Mouse (Mus musculus) C2C12 (cell line): Measurements from ENCODE around the gene Fbxw2. TPM values are rescaled to one million over a fixed set of nuclear protein-coding genes. Genes with fewer than 3 reads are reported as not detected.
"Not testable (repeated sequence)": the region's sequence is repeated elsewhere in the genome, so short reads cannot be mapped to it uniquely, and the experiment has no call there.

ENCODE experiments used
- H3K27me3 ChIP-seq: one replicate; pipeline ENCODE4 v1.6.1; 2011; ENCODE audit not compliant: control insufficient read depth, insufficient read depth, insufficient read length
- H3K36me3 ChIP-seq: one replicate; pipeline ENCODE4 v1.6.1; 2011; ENCODE audit not compliant: control insufficient read depth, insufficient read depth
- H3K4me3 ChIP-seq: one replicate; pipeline ENCODE4 v1.5.1; 2011; ENCODE audit warnings: mild to moderate bottlenecking, control low read depth; ENCODE audit not compliant: poor library complexity, insufficient read depth, severe bottlenecking
- H3K79me2 ChIP-seq: one replicate; pipeline ENCODE4 v1.6.1; 2011; ENCODE audit not compliant: control insufficient read depth, insufficient read depth
- H3K79me3 ChIP-seq: one replicate; pipeline ENCODE4 v1.6.1; 2011; ENCODE audit warnings: low read depth, control low read depth
- H3ac ChIP-seq: one replicate; pipeline ENCODE3; 2011; ENCODE audit warnings: low read depth; ENCODE audit not compliant: control insufficient read depth, insufficient read length
- CEBPB ChIP-seq: IDR thresholded peaks from one replicate; pipeline ENCODE4 v1.6.1; 2011; ENCODE audit warnings: low read depth, mild to moderate bottlenecking, control low read depth, moderate library complexity
- CTCF ChIP-seq: IDR thresholded peaks from one replicate; pipeline ENCODE4 v1.5.1; 2011; ENCODE audit not compliant: control insufficient read depth, insufficient read depth, insufficient read length
- FOSL1 ChIP-seq: IDR thresholded peaks from one replicate; pipeline ENCODE4 v1.8.0; 2011; ENCODE audit warnings: mild to moderate bottlenecking, low read length; ENCODE audit not compliant: poor library complexity, insufficient read depth, severe bottlenecking
- MAX ChIP-seq: IDR thresholded peaks from one replicate; pipeline ENCODE4 v1.6.1; 2011; ENCODE audit warnings: mild to moderate bottlenecking, control low read depth
- MYOD1 ChIP-seq: IDR thresholded peaks from one replicate; pipeline ENCODE4 v1.6.1; 2011; ENCODE audit warnings: low read depth; ENCODE audit not compliant: control insufficient read depth, insufficient read length
- MYOG ChIP-seq: IDR thresholded peaks from one replicate; pipeline ENCODE4 v1.6.1; 2011; ENCODE audit not compliant: control insufficient read depth, insufficient read length; ENCODE audit errors: extremely low read depth
- USF1 ChIP-seq: IDR thresholded peaks from one replicate; pipeline ENCODE4 v1.6.1; 2011; ENCODE audit warnings: low read depth, mild to moderate bottlenecking, control low read depth, moderate library complexity
- polyA plus RNA-seq: library from polyadenylated mRNA; unstranded; fragments of >200 nt; fragmentation: generic; extraction: Trizol; gene quantifications from one replicate; pipeline ENCODE4 v1.2.1, GENCODE M21; 2012; ENCODE audit warnings: missing spikeins

Fbxw2 gene
- polyA plus RNA-seq, 1 experiment = 43.7 TPM

DNA sequence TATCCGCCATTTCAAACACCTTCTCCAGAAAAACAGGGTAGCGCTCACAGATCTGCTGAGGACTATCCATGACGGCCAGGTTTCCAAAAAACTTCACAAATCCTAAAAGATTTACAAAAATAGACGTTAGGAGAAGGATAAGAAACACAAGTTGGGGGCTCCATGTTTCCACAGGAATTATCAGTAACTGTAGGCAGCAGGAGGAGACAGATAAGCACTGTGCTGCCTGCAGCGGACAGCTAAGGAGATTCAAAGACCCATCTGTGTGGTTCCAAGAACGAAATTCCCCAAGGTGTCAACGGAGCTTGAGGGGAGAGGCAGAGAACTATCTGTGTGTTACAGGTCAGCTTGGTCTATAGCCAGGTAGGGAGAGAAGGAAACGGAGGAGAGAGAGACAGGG, 31.6 kb upstream of the Fbxw2 start:
- H3K27me3 ChIP-seq = no peaks in the 10 kb centered on the region
- no peaks in the 10 kb centered on the region for H3K79me3 ChIP-seq
- no peak for TF ChIP-seq MYOG
- TF ChIP-seq MYOD1 = no peak
- no peak for TF ChIP-seq MAX
- no peak for TF ChIP-seq CEBPB
- no peak for TF ChIP-seq CTCF
- no peak for TF ChIP-seq USF1
- no peak for TF ChIP-seq FOSL1
- H3K36me3 ChIP-seq = peaks cover 91% of the 10 kb centered on the region
- no peak overlapping the region for H3ac ChIP-seq
- H3K4me3 ChIP-seq = no peak overlapping the region
- no peaks in the 10 kb centered on the region for H3K79me2 ChIP-seq

DNA sequence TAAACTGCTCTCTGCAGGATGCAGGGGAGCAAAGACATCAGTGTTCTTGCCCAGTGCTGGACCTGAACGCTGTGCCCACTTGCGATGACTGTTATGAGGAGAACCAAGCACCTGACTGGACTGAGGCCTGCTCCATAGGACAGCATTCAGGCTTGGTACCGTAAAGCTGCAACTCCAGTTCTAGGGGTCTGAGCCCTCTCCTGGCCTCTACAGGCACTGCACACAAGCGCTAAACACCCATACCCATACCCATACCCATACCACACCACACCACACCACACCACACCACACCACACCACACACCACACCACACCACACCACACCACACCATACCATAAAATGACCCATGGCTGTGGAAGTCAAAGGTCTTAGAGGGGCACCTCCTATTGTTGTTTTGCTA, 29.2 kb upstream of the Fbxw2 start:
- Histone ChIP-seq H3K79me3 (no peaks in the 10 kb centered on the region), H3K4me3 (no peak overlapping the region), H3ac (no peak overlapping the region), H3K27me3 (no peaks in the 10 kb centered on the region), H3K79me2 (no peaks in the 10 kb centered on the region), H3K36me3 (peaks cover 100% of the 10 kb centered on the region)
- TF ChIP-seq CTCF (no peak), FOSL1 (no peak), USF1 (no peak), MAX (no peak), CEBPB (no peak), MYOD1 (no peak), MYOG (no peak)

DNA sequence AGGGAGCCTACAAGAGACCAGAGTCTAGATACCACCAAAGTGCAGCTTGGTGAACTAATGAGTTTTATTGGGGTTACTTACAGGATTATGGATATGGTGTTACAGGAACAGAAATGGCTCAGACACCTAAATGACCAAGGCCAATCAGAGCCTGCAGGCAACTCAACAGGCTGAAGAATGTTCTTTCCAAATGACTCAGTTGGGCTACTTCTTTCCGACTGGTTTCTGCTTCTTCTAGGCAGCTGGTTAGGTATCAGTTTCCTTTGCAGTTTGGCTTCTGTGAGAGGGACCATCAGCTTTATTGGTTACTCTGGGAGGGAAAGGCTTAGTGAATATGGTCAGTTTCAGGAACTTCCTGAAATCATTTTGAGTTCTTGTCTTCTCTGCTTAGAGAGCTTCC, 21.6 kb upstream of the Fbxw2 start:
- H3K79me2 ChIP-seq = no peaks in the 10 kb centered on the region
- H3K36me3 ChIP-seq = peaks cover 35% of the 10 kb centered on the region
- no peak overlapping the region for H3ac ChIP-seq
- H3K27me3 ChIP-seq = no peaks in the 10 kb centered on the region
- TF ChIP-seq FOSL1 = no peak
- TF ChIP-seq MYOG = no peak
- no peak for TF ChIP-seq MYOD1
- TF ChIP-seq MAX = no peak
- no peak for TF ChIP-seq USF1
- TF ChIP-seq CEBPB = no peak
- no peak for TF ChIP-seq CTCF
- no peak overlapping the region for H3K4me3 ChIP-seq
- H3K79me3 ChIP-seq = no peaks in the 10 kb centered on the region

GRCm38 (mm10) chr2:34843211-34843939, 17.3 kb upstream of the Fbxw2 start:
- TF ChIP-seq USF1 (no peak), CTCF (no peak), MYOD1 (no peak), MYOG (no peak), CEBPB (no peak), MAX (no peak), FOSL1 (no peak)
- Histone ChIP-seq H3K4me3 (no peak overlapping the region), H3K27me3 (peaks cover 2% of the 10 kb centered on the region), H3K79me2 (no peaks in the 10 kb centered on the region), H3K79me3 (no peaks in the 10 kb centered on the region), H3ac (no peak overlapping the region), H3K36me3 (no peaks in the 10 kb centered on the region)

GRCm38 (mm10) chr2:34841706-34842105, 15.6 kb upstream of the Fbxw2 start:
- TF ChIP-seq FOSL1 (no peak), USF1 (no peak), MYOG (no peak), CEBPB (no peak), MAX (no peak), CTCF (no peak), MYOD1 (no peak)
- Histone ChIP-seq H3K27me3 (peaks cover 3% of the 10 kb centered on the region), H3K79me3 (no peaks in the 10 kb centered on the region), H3ac (no peak overlapping the region), H3K4me3 (no peak overlapping the region), H3K36me3 (no peaks in the 10 kb centered on the region), H3K79me2 (no peaks in the 10 kb centered on the region)

- H3K79me2 ChIP-seq, H3K4me3 ChIP-seq, H3ac ChIP-seq, H3K27me3 ChIP-seq, H3K79me3 ChIP-seq, H3K36me3 ChIP-seq: not testable (repeated sequence)
Observed at GRCm38 (mm10) chr2:34840143-34840542, 14.0 kb upstream of the Fbxw2 start.
